Mouse (Mus musculus): Measurements from ENCODE around the gene Ifit3.
"Not testable (repeated sequence)": the region's sequence is repeated elsewhere in the genome, so short reads cannot be mapped to it uniquely, and the experiment has no call there.

The Ifit3 gene

DNA sequence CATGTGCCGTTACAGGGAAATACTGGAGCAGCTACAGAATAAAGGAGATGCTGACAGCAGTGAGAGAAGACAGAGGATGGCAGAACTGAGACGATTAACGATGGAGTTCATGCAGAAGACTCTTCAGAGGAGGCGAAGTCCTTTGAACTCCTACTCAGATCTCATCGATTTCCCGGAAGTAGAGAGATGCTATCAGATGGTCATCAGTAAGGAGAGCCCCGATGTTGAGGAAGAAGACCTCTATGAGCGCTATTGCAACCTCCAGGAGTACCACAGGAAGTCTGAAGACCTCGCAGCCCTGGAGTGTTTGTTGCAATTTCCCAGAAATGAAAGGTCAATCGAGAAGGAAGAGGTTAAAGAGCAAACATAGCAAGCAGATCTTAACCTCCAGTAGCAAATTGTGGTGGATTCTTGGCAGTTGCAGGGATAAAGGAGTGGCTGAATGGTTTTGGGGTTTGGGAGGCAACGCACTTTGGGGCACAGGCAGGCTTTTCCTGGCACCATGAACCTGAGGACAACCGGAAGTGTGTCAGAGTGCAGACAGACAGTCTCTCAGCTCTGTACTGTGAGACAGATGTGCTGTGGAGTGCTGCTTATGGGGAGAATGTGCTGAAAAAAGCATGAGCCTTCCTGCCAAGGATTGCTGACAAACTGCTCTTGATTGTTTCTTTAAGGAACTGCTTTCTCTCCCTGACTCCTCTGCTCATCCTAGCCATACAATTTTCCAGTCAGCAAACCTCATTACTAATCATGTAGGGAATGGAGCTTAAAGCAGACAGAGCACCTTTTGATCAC is 4.8 kb downstream of the Ifit3 start:
- DNase-seq (ENCODE audit: low spot score in 2 of 2), result not testable (repeated sequence)

DNA sequence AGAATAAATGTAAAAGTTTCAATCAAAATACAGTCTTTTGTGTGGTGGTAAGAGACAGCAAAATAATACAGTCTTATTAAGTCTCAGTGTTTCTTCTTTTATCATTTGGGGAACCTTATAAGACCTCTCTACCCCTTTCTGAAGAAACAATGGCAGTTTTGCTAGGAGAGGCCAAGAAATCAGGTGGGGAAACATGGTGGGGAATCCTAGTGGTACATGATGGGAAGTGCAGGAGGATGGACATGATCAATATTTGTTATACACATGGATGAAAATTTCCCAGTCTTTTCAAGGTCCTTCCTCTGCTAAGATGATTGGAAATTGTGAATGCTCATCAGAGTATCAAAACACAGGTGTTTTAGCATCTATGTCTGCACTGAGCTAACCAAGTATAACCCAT is 5.6 kb downstream of the Ifit3 start:
- no peak for DNase-seq (ENCODE audit: low spot score in 2 of 2)

- DNase-seq (ENCODE audit: low spot score in 2 of 2), result no peak
These were observed 10.1 kb downstream of the Ifit3 start for GRCm38 (mm10) chr19:34593456-34593855.

- not testable (repeated sequence) for DNase-seq (ENCODE audit: low spot score in 2 of 2)
These were observed 11.2 kb downstream of the Ifit3 start for GRCm38 (mm10) chr19:34594523-34594922.

DNA sequence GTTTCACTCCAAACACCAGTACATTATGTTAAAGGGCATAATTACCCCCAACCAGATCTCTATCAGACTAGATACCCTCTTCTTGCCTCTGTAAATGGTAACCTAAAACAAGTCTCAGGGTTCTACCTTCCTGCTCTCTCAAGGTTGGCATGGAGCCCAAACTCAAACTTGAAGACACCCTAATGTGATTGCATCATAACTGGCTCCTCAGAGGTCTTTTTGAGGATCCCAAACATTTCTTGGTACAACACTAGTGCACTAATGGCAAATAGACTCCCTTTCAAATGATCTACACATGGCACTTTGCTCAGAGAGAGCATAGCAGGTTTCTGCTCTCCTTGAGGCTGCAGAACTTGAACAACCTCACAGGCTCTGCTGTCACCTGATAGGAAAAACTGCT is 13.5 kb downstream of the Ifit3 start:
- no peak for DNase-seq (ENCODE audit: low spot score in 2 of 2)

- DNase-seq (ENCODE audit: low spot score in 2 of 2), result peak in 1 of 2 experiments; percentile 36
These were observed 15.0 kb downstream of the Ifit3 start for GRCm38 (mm10) chr19:34598341-34598740.

- not testable (repeated sequence) for DNase-seq (ENCODE audit: low spot score in 2 of 2)
These were observed 15.9 kb downstream of the Ifit3 start for GRCm38 (mm10) chr19:34599250-34599649.

- DNase-seq (ENCODE audit: low spot score in 2 of 2), result not testable (repeated sequence)
These were observed 18.6 kb downstream of the Ifit3 start, which contains the start of gene Ifit1bl1 for GRCm38 (mm10) chr19:34601888-34602287. TSS of gene Ifit1bl1 (minus strand) at chr19:34601956.

DNA sequence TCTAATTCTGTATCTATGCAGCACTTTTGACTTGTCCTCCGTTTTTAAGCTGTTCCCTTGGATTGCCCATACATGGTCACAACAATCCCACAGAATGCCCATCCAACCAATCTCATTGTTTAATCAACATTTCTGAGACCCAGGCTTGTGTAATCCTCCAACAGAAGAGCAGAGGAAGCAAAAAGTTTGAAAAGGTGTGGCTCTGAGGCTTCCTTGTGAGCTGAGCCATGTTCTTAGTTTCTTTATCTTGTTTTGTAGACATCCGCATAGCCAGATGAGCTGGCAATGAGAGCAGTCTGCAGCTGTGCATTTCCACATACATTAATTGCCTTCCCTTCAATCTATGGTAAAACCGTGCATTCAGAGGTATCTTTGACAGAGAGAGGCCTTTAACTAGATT is 22.1 kb downstream of the Ifit3 start:
- DNase-seq (ENCODE audit: low spot score in 2 of 2), result no peak

GRCm38 (mm10) chr19:34607237-34608051 is 24.1 kb downstream of the Ifit3 start, which contains the start of gene Ifit3b:
TSS of gene Ifit3b (plus strand) at chr19:34607970.
- not testable (repeated sequence) for DNase-seq (ENCODE audit: low spot score in 2 of 2)

DNA sequence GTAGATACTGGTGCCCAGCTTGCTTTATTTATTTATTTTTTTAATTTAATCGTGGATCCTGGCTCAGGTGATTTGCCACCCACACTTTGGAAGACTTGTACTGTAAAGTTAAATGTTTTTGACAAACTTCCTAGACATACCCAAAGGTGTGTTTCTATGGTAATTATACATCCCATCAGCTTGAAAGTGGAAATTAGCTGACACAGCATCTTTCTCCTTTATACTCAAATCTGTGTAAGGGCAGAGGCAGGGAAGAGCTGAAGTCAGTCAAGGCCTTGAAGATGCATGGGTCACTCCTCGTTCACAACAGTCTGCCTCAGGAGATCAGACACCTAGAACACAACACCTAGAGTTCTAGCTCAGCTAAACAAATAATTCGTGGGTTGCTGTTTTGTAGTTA is 26.8 kb downstream of the Ifit3 start:
- not testable (repeated sequence) for DNase-seq (ENCODE audit: low spot score in 2 of 2)

GRCm38 (mm10) chr19:34612243-34613001 is 29.1 kb downstream of the Ifit3 start:
- DNase-seq (ENCODE audit: low spot score in 2 of 2), result not testable (repeated sequence)

GRCm38 (mm10) chr19:34620871-34621270 is 37.5 kb downstream of the Ifit3 start:
- DNase-seq (ENCODE audit: low spot score in 2 of 2), result no peak

- DNase-seq (ENCODE audit: low spot score in 2 of 2), result no peak
These were observed 40.5 kb downstream of the Ifit3 start for GRCm38 (mm10) chr19:34623781-34624180.

DNA sequence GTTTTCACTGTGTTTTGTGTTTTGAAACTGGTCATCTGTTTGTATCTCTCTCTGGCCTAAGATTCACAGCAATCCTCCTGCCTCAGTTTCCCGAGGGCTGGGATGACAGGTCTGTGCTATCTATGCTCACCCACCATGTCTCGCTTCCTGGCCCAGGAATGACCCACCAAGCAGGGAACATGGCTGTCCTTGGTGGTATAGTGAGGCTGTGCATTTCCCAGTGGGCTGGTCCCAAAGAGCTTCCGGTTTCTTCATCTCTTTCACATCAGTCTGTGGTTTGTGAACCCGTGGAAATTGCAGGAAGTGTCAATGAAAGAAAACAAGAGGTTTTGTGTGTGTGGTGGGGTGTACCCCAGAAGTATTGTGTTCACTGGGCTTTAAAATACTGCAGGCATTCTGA is 41.3 kb downstream of the Ifit3 start:
- DNase-seq (ENCODE audit: low spot score in 2 of 2), result no peak

DNA sequence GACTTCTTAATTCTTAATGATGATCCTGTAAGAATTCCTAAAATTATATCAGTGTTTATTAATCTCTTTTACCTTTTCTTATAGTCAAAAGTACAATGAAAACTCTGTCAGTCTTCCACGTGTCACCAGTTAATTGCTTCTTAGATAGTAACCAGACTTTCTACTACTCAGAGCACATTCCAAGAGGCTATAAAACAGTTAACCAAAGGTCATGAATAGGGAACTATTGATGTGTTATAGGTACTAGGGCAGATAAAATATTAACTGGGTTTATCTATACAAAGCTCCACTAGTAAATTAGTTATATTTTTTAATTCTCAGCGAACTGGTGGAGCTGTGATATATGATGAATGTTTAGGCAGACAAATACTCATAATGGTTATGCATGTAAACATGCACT is 44.2 kb downstream of the Ifit3 start:
- DNase-seq (ENCODE audit: low spot score in 2 of 2), result no peak

- DNase-seq (ENCODE audit: low spot score in 2 of 2), result no peak
These were observed 48.2 kb downstream of the Ifit3 start for GRCm38 (mm10) chr19:34631487-34631886.

DNA sequence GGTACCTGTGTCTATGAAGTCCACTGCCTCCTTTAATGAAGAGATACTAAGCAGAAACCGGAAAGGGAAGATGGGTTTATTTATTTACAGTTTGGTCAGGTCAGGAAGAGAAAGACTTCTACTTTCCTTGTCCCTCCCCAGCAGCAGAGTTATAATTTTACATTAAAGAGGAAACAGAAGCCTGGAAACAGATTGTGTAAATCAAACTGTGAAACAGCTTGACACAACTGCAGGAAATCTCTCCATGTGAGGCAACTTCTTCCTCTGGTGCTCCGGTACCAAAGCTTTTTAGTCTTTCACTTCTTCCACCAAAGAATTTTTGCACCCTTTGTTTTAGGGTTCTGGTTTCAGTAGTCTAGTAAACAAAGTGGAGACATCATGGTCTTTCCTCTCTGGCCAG is 50.2 kb downstream of the Ifit3 start:
- DNase-seq (ENCODE audit: low spot score in 2 of 2), result no peak

DNA sequence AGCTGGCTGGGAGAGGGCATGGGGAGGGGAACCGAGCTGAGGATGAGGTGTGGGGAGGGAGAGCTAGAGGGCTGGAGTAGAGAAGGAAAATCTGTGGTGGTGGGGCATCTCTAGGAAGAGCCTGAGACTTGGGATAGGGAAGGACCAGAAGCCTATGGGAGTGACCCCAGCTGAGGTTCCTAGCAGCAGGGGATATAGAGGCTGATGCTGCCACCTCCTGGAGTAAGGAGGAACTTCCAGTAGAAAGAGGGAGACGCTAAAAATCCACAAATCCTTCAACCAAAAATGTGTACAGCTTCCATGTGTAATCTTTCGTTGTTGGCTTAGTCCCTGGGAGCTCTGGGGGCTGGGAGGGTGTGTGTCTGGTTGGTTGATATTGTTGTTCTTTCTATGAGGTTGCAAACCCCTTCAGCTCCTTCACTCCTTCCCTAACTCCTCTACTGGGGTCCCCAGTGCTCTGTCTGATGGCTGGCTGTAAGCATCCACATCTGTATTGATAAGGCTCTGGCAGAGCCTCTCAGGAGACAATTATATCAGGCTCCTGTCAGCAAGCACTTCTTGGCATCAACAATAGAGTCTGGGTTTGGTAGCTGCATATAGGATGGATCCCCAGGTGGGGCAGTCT is 53.7 kb downstream of the Ifit3 start:
- peak in 1 of 2 experiments; percentile 29 for DNase-seq (ENCODE audit: low spot score in 2 of 2)
